Mouse (Mus musculus) heart, postnatal 0 days (tissue): ENCODE data around the gene Gm13124. TPM values are rescaled to one million over a fixed set of nuclear protein-coding genes. Genes with fewer than 3 reads are reported as not detected.
"Not testable (repeated sequence)": the region's sequence is repeated elsewhere in the genome, so short reads cannot be mapped to it uniquely, and the experiment has no call there.

Experiments used
- ATAC-seq: fragments of 200-750 bp; cut with Nextera tagmentation; 2 replicates; pipeline ENCODE4 v1.8.0; 2017; ENCODE audit warnings: low read depth, moderate number of reproducible peaks, moderate library complexity; ENCODE audit not compliant: insufficient read depth
- DNase-seq: peaks from one replicate; pipeline ENCODE4 v3.0.0-alpha.2; 2016; ENCODE audit warnings: low spot score
- H3K27ac ChIP-seq: fragments of 300-500 bp; sonication (generic); 2 replicates; pipeline ENCODE4 v1.5.1; 2014; ENCODE audit warnings: low read depth, mild to moderate bottlenecking
- H3K27me3 ChIP-seq: fragments of 300-500 bp; sonication (generic); 2 replicates; pipeline ENCODE4 v1.6.1; 2014; ENCODE audit warnings: low read length, mixed read lengths; ENCODE audit not compliant: control insufficient read depth, insufficient read depth
- H3K36me3 ChIP-seq: fragments of 300-500 bp; sonication (generic); replicated peaks from 2 replicates; pipeline ENCODE4 v1.6.1; 2014; ENCODE audit warnings: low read length, mixed read lengths; ENCODE audit not compliant: control insufficient read depth, insufficient read depth
- H3K4me1 ChIP-seq: fragments of 300-500 bp; sonication (generic); 2 replicates; pipeline ENCODE4 v1.6.1; 2014; ENCODE audit warnings: antibody characterized with exemption; ENCODE audit not compliant: control insufficient read depth, insufficient read depth
- H3K4me2 ChIP-seq: fragments of 300-500 bp; sonication (generic); 2 replicates; pipeline ENCODE4 v1.6.1; 2014; ENCODE audit warnings: low read depth, mild to moderate bottlenecking, low read length, moderate library complexity
- H3K4me3 ChIP-seq: fragments of 300-500 bp; sonication (generic); 2 replicates; pipeline ENCODE4 v1.5.1; 2014; ENCODE audit warnings: low read depth, low read length
- H3K9ac ChIP-seq: fragments of 300-500 bp; sonication (generic); replicated peaks from 2 replicates; pipeline ENCODE4 v1.6.1; 2014; ENCODE audit warnings: low read depth, low read length, mixed read lengths
- H3K9me3 ChIP-seq: fragments of 300-500 bp; sonication (generic); replicated peaks from 2 replicates; pipeline ENCODE4 v1.6.1; 2016; ENCODE audit warnings: low read length; ENCODE audit not compliant: control insufficient read depth
- CTCF ChIP-seq: IDR thresholded peaks from 2 replicates; pipeline ENCODE4 v1.5.1; 2016; ENCODE audit warnings: antibody characterized with exemption, control low read depth, low read depth
- EP300 ChIP-seq: IDR thresholded peaks from 2 replicates; pipeline ENCODE4 v1.6.1; 2016; ENCODE audit warnings: antibody characterized with exemption, low read depth
- WGBS: fragments of 180-500 bp; shearing (Covaris S2); extraction: QIAGEN DNeasy Blood & Tissue Kit; methylation state at CpG from one replicate; pipeline ENCODE4 v1.1.7; 2014; 5-methylcytosine and 5-hydroxymethylcytosine counted together
- polyA plus RNA-seq: library from polyadenylated mRNA; unstranded; fragments of >200 nt; fragmentation: Nextera tagmentation; extraction: Ambion mirVana; gene quantifications from 2 replicates; pipeline ENCODE4 v1.2.1, GENCODE M21; 2015
- total RNA-seq: library from RNA; depleted of rRNA; stranded (reverse); fragments of >200 nt; gene quantifications from 2 replicates; pipeline ENCODE4 v1.2.3, GENCODE M21; 2014; ENCODE audit warnings: low replicate concordance; rRNA removed

Gene Gm13124
- total RNA-seq: not detected in 2 replicates
- not detected in 2 replicates for polyA plus RNA-seq

GRCm38 (mm10) chr4:144565034-144565433, at the start of gene Gm13124:
Gene Gm13124 (minus strand): TSS chr4:144565134.
- Histone ChIP-seq H3K27me3 (no peaks in the 10 kb centered on the region), H3K4me2 (no peak within 1 kb of the TSS), H3K4me3 (no peak within 1 kb of the TSS), H3K27ac (no peak within 1 kb of the TSS), H3K36me3 (no peaks in the 10 kb centered on the region), H3K9ac (no peak within 1 kb of the TSS), H3K4me1 (no peaks in the 10 kb centered on the region), H3K9me3 (no peaks in the 10 kb centered on the region)
- TF ChIP-seq CTCF (no peak), EP300 (no peak)
- DNase-seq (no peak), ATAC-seq (no peak)
- WGBS: 86% methylated on average over 1 of the region's 1 CpGs

- H3K27me3 ChIP-seq: no peaks in the 10 kb centered on the region
- no peaks in the 10 kb centered on the region for H3K36me3 ChIP-seq
- no peak overlapping the region for H3K4me3 ChIP-seq
- no peak overlapping the region for H3K4me2 ChIP-seq
- H3K4me1 ChIP-seq: no peaks in the 10 kb centered on the region
- no peak for ATAC-seq
- no peak overlapping the region for H3K27ac ChIP-seq
- no peak overlapping the region for H3K9ac ChIP-seq
- WGBS: 51% methylated on average over 1 of the region's 1 CpGs
- no peak for DNase-seq
- TF ChIP-seq CTCF (no peak), EP300 (no peak)
- H3K9me3 ChIP-seq: peaks cover 13% of the 10 kb centered on the region; the same call in 1 of the 2 replicates
Observed at GRCm38 (mm10) chr4:144614586-144614985, 49.7 kb upstream of the Gm13124 start.

- no peaks in the 10 kb centered on the region for H3K27me3 ChIP-seq
- H3K4me1 ChIP-seq: no peaks in the 10 kb centered on the region
- no peak within 1 kb of the TSS for H3K27ac ChIP-seq
- H3K36me3 ChIP-seq: no peaks in the 10 kb centered on the region
- no peak for ATAC-seq
- WGBS: 27% methylated on average over 1 of the region's 1 CpGs
- H3K4me3 ChIP-seq: no peak within 1 kb of the TSS
- no peak within 1 kb of the TSS for H3K4me2 ChIP-seq
- H3K9ac ChIP-seq: no peak within 1 kb of the TSS
- peaks cover 13% of the 10 kb centered on the region; the same call in 1 of the 2 replicates for H3K9me3 ChIP-seq
- TF ChIP-seq CTCF (no peak), EP300 (no peak)
- no peak for DNase-seq
Observed at GRCm38 (mm10) chr4:144613407-144613806, 48.5 kb upstream of the Gm13124 start, which contains the start of gene Aadacl4. Gene Aadacl4 (plus strand): TSS chr4:144613707.

- Histone ChIP-seq H3K27me3 (no peaks in the 10 kb centered on the region), H3K4me2 (no peak overlapping the region), H3K27ac (no peak overlapping the region), H3K4me3 (no peak overlapping the region), H3K9ac (no peak overlapping the region), H3K36me3 (no peaks in the 10 kb centered on the region), H3K9me3 (0 out of 2 replicates have a peak, but pooled peaks cover 9% of the 10 kb centered on the region), H3K4me1 (no peaks in the 10 kb centered on the region)
- TF ChIP-seq EP300: no peak
- TF ChIP-seq CTCF: no peak
- DNase-seq (no peak), ATAC-seq (no peak)
Observed at GRCm38 (mm10) chr4:144592790-144593189, 27.9 kb upstream of the Gm13124 start.

- H3K4me3 ChIP-seq, H3K27ac ChIP-seq, H3K36me3 ChIP-seq, H3K4me2 ChIP-seq, H3K4me1 ChIP-seq, H3K27me3 ChIP-seq, ATAC-seq, H3K9ac ChIP-seq, DNase-seq: not testable (repeated sequence)
- 75% methylated on average over 12 of the region's 16 CpGs for WGBS
- H3K9me3 ChIP-seq: peaks cover 17% of the 10 kb centered on the region
Observed at GRCm38 (mm10) chr4:144586207-144586606, 21.3 kb upstream of the Gm13124 start.

- ATAC-seq (no peak), DNase-seq (no peak)
- H3K4me3 ChIP-seq: no peak overlapping the region
- no peak overlapping the region for H3K9ac ChIP-seq
- no peak overlapping the region for H3K4me2 ChIP-seq
- H3K27ac ChIP-seq: no peak overlapping the region
- H3K9me3 ChIP-seq: no peaks in the 10 kb centered on the region
- no peaks in the 10 kb centered on the region for H3K27me3 ChIP-seq
- TF ChIP-seq CTCF (no peak), EP300 (no peak)
- no peaks in the 10 kb centered on the region for H3K4me1 ChIP-seq
- no peaks in the 10 kb centered on the region for H3K36me3 ChIP-seq
Observed at GRCm38 (mm10) chr4:144567752-144568151, 2.8 kb upstream of the Gm13124 start.
